Comparison of ENCODE assay signal across 8 mouse cellular contexts in genomic region chr7:16103760-16104159, GRCm38 (mm10). TPM values are rescaled to one million over a fixed set of nuclear protein-coding genes. Genes with fewer than 3 reads are reported as not detected.
DNase-seq lines count a peak whose midpoint lies in the region; ATAC-seq lines count a peak whose summit lies in the region.

No protein-coding gene starts in this region.

- H3K9ac ChIP-seq in limb, embryonic 13.5 days = 0 out of 2 replicates have a peak overlapping the region, but pooled peaks have one; percentile 31
- no peak overlapping the region for H3K9ac ChIP-seq in hindbrain, embryonic 14.5 days
- peak overlapping the region; percentile 59 for H3K9ac ChIP-seq in neural tube, embryonic 13.5 days
- H3K9ac ChIP-seq in kidney, embryonic 15.5 days = no peak overlapping the region

- H3K27me3 ChIP-seq in limb, embryonic 13.5 days = no peaks in the 10 kb centered on the region
- no peaks in the 10 kb centered on the region for H3K27me3 ChIP-seq in limb, embryonic 10.5 days (ENCODE audit: low read depth, poor library complexity, severe bottlenecking)
- no peaks in the 10 kb centered on the region for H3K27me3 ChIP-seq in hindbrain, embryonic 14.5 days (ENCODE audit: control insufficient read depth, insufficient read depth, low read length)
- H3K27me3 ChIP-seq in neural tube, embryonic 13.5 days = no peaks in the 10 kb centered on the region
- H3K27me3 ChIP-seq in kidney, embryonic 15.5 days = no peaks in the 10 kb centered on the region

- no peak overlapping the region for H3K27ac ChIP-seq in limb, embryonic 13.5 days
- H3K27ac ChIP-seq in limb, embryonic 10.5 days = no peak overlapping the region
- H3K27ac ChIP-seq in hindbrain, embryonic 14.5 days = peak overlapping the region; percentile 6; the same call in 1 of the 2 replicates
- peak overlapping the region; percentile 78 for H3K27ac ChIP-seq in neural tube, embryonic 13.5 days (replicated peaks)
- no peak overlapping the region for H3K27ac ChIP-seq in kidney, embryonic 15.5 days

- H3K36me3 ChIP-seq in limb, embryonic 13.5 days = peaks cover 63% of the 10 kb centered on the region
- peaks cover 79% of the 10 kb centered on the region for H3K36me3 ChIP-seq in limb, embryonic 10.5 days
- H3K36me3 ChIP-seq in hindbrain, embryonic 14.5 days (replicated peaks; ENCODE audit: control insufficient read depth, insufficient read depth) = peaks cover 35% of the 10 kb centered on the region
- peaks cover 38% of the 10 kb centered on the region for H3K36me3 ChIP-seq in neural tube, embryonic 13.5 days
- H3K36me3 ChIP-seq in kidney, embryonic 15.5 days = peaks cover 65% of the 10 kb centered on the region

- DNase-seq in limb, embryonic 10.5 days (ENCODE audit: low spot score) = no peak
- peak; percentile 98 for DNase-seq in cerebellum, adult 9-11 months
- peak; percentile 33 for DNase-seq in hindbrain, embryonic 14.5 days (ENCODE audit: low spot score)
- DNase-seq in embryo, embryonic 10 days (ENCODE audit: low spot score) = no peak
- DNase-seq in spleen, adult 12 weeks (ENCODE audit: low spot score) = no peak

- WGBS in limb, embryonic 13.5 days = 68% methylated on average over 6 of the region's 6 CpGs
- 80% methylated on average over 6 of the region's 6 CpGs for WGBS in limb, embryonic 10.5 days
- WGBS in hindbrain, embryonic 14.5 days = 47% methylated on average over 6 of the region's 6 CpGs
- WGBS in neural tube, embryonic 13.5 days = 48% methylated on average over 6 of the region's 6 CpGs
- 77% methylated on average over 6 of the region's 6 CpGs for WGBS in kidney, embryonic 15.5 days

- H3K9me3 ChIP-seq in limb, embryonic 13.5 days = no peaks in the 10 kb centered on the region
- no peaks in the 10 kb centered on the region for H3K9me3 ChIP-seq in limb, embryonic 10.5 days (replicated peaks)
- no peaks in the 10 kb centered on the region for H3K9me3 ChIP-seq in hindbrain, embryonic 14.5 days (ENCODE audit: control insufficient read depth, low read length)
- H3K9me3 ChIP-seq in neural tube, embryonic 13.5 days = no peaks in the 10 kb centered on the region
- H3K9me3 ChIP-seq in kidney, embryonic 15.5 days (replicated peaks) = no peaks in the 10 kb centered on the region

- H3K4me3 ChIP-seq in limb, embryonic 13.5 days = no peak overlapping the region
- no peak overlapping the region for H3K4me3 ChIP-seq in limb, embryonic 10.5 days
- no peak overlapping the region for H3K4me3 ChIP-seq in hindbrain, embryonic 14.5 days (replicated peaks; ENCODE audit: low read length)
- no peak overlapping the region for H3K4me3 ChIP-seq in neural tube, embryonic 13.5 days
- H3K4me3 ChIP-seq in kidney, embryonic 15.5 days (replicated peaks) = no peak overlapping the region

- no peak for ATAC-seq in limb, embryonic 13.5 days (ENCODE audit: low FRiP score, low read depth)
- ATAC-seq in hindbrain, embryonic 14.5 days (ENCODE audit: low FRiP score) = peak; percentile 58
- peak; percentile 59 for ATAC-seq in neural tube, embryonic 13.5 days (ENCODE audit: low read depth)
- no peak for ATAC-seq in kidney, embryonic 15.5 days (replicated peaks; ENCODE audit: low FRiP score)

- no peak overlapping the region for H3K4me2 ChIP-seq in limb, embryonic 13.5 days (replicated peaks)
- H3K4me2 ChIP-seq in hindbrain, embryonic 14.5 days (replicated peaks) = no peak overlapping the region
- H3K4me2 ChIP-seq in neural tube, embryonic 13.5 days = 0 out of 2 replicates have a peak overlapping the region, but pooled peaks have one; percentile 0
- H3K4me2 ChIP-seq in kidney, embryonic 15.5 days = no peak overlapping the region

- peaks cover 22% of the 10 kb centered on the region for H3K4me1 ChIP-seq in limb, embryonic 13.5 days
- peaks cover 22% of the 10 kb centered on the region for H3K4me1 ChIP-seq in limb, embryonic 10.5 days
- peaks cover 20% of the 10 kb centered on the region for H3K4me1 ChIP-seq in hindbrain, embryonic 14.5 days (replicated peaks; ENCODE audit: control insufficient read depth, insufficient read depth, low read length)
- H3K4me1 ChIP-seq in neural tube, embryonic 13.5 days (replicated peaks) = peaks cover 66% of the 10 kb centered on the region
- peaks cover 23% of the 10 kb centered on the region for H3K4me1 ChIP-seq in kidney, embryonic 15.5 days

RNA-seq across cellular contexts. Expression of gene Napa, which starts 5.5 kb away (rescaled TPM):
- 232 and 245 TPM in 2 replicates for polyA plus RNA-seq in limb, embryonic 13.5 days (2015; fragmentation: Nextera tagmentation; extraction: Ambion mirVana)
- 197 and 216 TPM in 2 replicates for polyA plus RNA-seq in limb, embryonic 10.5 days (2016; fragmentation: Nextera tagmentation; extraction: Ambion mirVana)
- polyA plus RNA-seq in hindbrain, embryonic 14.5 days (2014; fragmentation: Nextera tagmentation; extraction: Ambion mirVana) = 202 and 214 TPM in 2 replicates
- 235 and 247 TPM in 2 replicates for polyA plus RNA-seq in neural tube, embryonic 13.5 days (2015; fragmentation: Nextera tagmentation; extraction: Ambion mirVana)
- 178 and 203 TPM in 2 replicates for polyA plus RNA-seq in kidney, embryonic 15.5 days (2015; fragmentation: Nextera tagmentation; extraction: Ambion mirVana)

RNA-seq across cellular contexts. Expression of gene Kptn, which starts 15.9 kb away (rescaled TPM):
- 38.7 and 40.5 TPM in 2 replicates for polyA plus RNA-seq in limb, embryonic 13.5 days (2015; fragmentation: Nextera tagmentation; extraction: Ambion mirVana)
- 26.9 and 27.0 TPM in 2 replicates for polyA plus RNA-seq in limb, embryonic 10.5 days (2016; fragmentation: Nextera tagmentation; extraction: Ambion mirVana)
- 34.8 and 37.1 TPM in 2 replicates for polyA plus RNA-seq in hindbrain, embryonic 14.5 days (2014; fragmentation: Nextera tagmentation; extraction: Ambion mirVana)
- 37.9 and 41.4 TPM in 2 replicates for polyA plus RNA-seq in neural tube, embryonic 13.5 days (2015; fragmentation: Nextera tagmentation; extraction: Ambion mirVana)
- 30.0 and 37.5 TPM in 2 replicates for polyA plus RNA-seq in kidney, embryonic 15.5 days (2015; fragmentation: Nextera tagmentation; extraction: Ambion mirVana)

RNA-seq across cellular contexts. Expression of gene Slc8a2, which starts 25.9 kb away (rescaled TPM):
- 0.14 and 0.28 TPM in 2 replicates for polyA plus RNA-seq in limb, embryonic 13.5 days (2015; fragmentation: Nextera tagmentation; extraction: Ambion mirVana)
- polyA plus RNA-seq in limb, embryonic 10.5 days (2016; fragmentation: Nextera tagmentation; extraction: Ambion mirVana) = 0.05 and 0.09 TPM in 2 replicates
- polyA plus RNA-seq in hindbrain, embryonic 14.5 days (2014; fragmentation: Nextera tagmentation; extraction: Ambion mirVana) = 0.95 and 1.4 TPM in 2 replicates
- 1.1 and 1.4 TPM in 2 replicates for polyA plus RNA-seq in neural tube, embryonic 13.5 days (2015; fragmentation: Nextera tagmentation; extraction: Ambion mirVana)
- 0.09 and 0.19 TPM in 2 replicates for polyA plus RNA-seq in kidney, embryonic 15.5 days (2015; fragmentation: Nextera tagmentation; extraction: Ambion mirVana)

RNA-seq across cellular contexts. Expression of gene Zfp541, which starts 42.1 kb away (rescaled TPM):
- polyA plus RNA-seq in limb, embryonic 13.5 days (2015; fragmentation: Nextera tagmentation; extraction: Ambion mirVana) = 0.04 and 0.08 TPM in 2 replicates
- polyA plus RNA-seq in limb, embryonic 10.5 days (2016; fragmentation: Nextera tagmentation; extraction: Ambion mirVana) = 0.05 TPM in 1 of 2 replicates, not detected in the other
- 0.16 TPM in 2 replicates for polyA plus RNA-seq in hindbrain, embryonic 14.5 days (2014; fragmentation: Nextera tagmentation; extraction: Ambion mirVana)
- polyA plus RNA-seq in neural tube, embryonic 13.5 days (2015; fragmentation: Nextera tagmentation; extraction: Ambion mirVana) = 0.04 and 0.10 TPM in 2 replicates
- 0.13 TPM in 1 of 2 replicates, not detected in the other for polyA plus RNA-seq in kidney, embryonic 15.5 days (2015; fragmentation: Nextera tagmentation; extraction: Ambion mirVana)

RNA-seq across cellular contexts. Expression of gene Bicra, which starts 56.0 kb away (rescaled TPM):
- 8.6 and 8.7 TPM in 2 replicates for polyA plus RNA-seq in limb, embryonic 13.5 days (2015; fragmentation: Nextera tagmentation; extraction: Ambion mirVana)
- 10.6 and 10.8 TPM in 2 replicates for polyA plus RNA-seq in limb, embryonic 10.5 days (2016; fragmentation: Nextera tagmentation; extraction: Ambion mirVana)
- polyA plus RNA-seq in hindbrain, embryonic 14.5 days (2014; fragmentation: Nextera tagmentation; extraction: Ambion mirVana) = 7.9 and 8.8 TPM in 2 replicates
- polyA plus RNA-seq in neural tube, embryonic 13.5 days (2015; fragmentation: Nextera tagmentation; extraction: Ambion mirVana) = 8.4 and 9.2 TPM in 2 replicates
- polyA plus RNA-seq in kidney, embryonic 15.5 days (2015; fragmentation: Nextera tagmentation; extraction: Ambion mirVana) = 7.5 and 8.1 TPM in 2 replicates

Comparison
In these comparisons a context has a peak if more than half of its experiments do, and no peak if none do; other contexts are left out.
1. ATAC-seq: peak in hindbrain, embryonic 14.5 days (single experiment) and neural tube, embryonic 13.5 days (single experiment); none in limb, embryonic 13.5 days (single experiment) and kidney, embryonic 15.5 days (single experiment).
2. H3K27ac ChIP-seq: peak in hindbrain, embryonic 14.5 days (single experiment) and neural tube, embryonic 13.5 days (single experiment); none in limb, embryonic 13.5 days (single experiment), limb, embryonic 10.5 days (single experiment) and kidney, embryonic 15.5 days (single experiment).
3. H3K9ac ChIP-seq: peak in limb, embryonic 13.5 days (single experiment) and neural tube, embryonic 13.5 days (single experiment); none in hindbrain, embryonic 14.5 days (single experiment) and kidney, embryonic 15.5 days (single experiment).
4. DNase-seq: peak in cerebellum, adult 9-11 months (single experiment) and hindbrain, embryonic 14.5 days (single experiment); none in limb, embryonic 10.5 days (single experiment), embryo, embryonic 10 days (single experiment) and spleen, adult 12 weeks (single experiment).